ENCODE assay signal across 8 mouse cellular contexts in genomic region chr6:110645411-110646361, GRCm38 (mm10). TPM values are rescaled to one million over a fixed set of nuclear protein-coding genes. Genes with fewer than 3 reads are reported as not detected.
A peak's percentile ranks its signal among the peaks of the same experiment; 100 is the strongest.
DNase-seq lines count a peak whose midpoint lies in the region; ATAC-seq and TF ChIP-seq lines count a peak whose summit lies in the region.

Grm7 (plus strand) TSS chr6:110645581.

- under 1% methylated on average over 56 of the region's 65 CpGs for WGBS in forebrain, embryonic 11.5 days
- WGBS in intestine, embryonic 15.5 days, result 1% methylated on average over 57 of the region's 65 CpGs
- WGBS in stomach, embryonic 15.5 days, result 1% methylated on average over 61 of the region's 65 CpGs

- H3K9ac ChIP-seq in forebrain, embryonic 11.5 days (ENCODE audit: low read length), result peak within 1 kb of the TSS; percentile 49
- H3K9ac ChIP-seq in intestine, embryonic 15.5 days, result no peak within 1 kb of the TSS
- H3K9ac ChIP-seq in stomach, embryonic 15.5 days, result no peak within 1 kb of the TSS

- H3K4me3 ChIP-seq in G1E (ENCODE audit: low read depth, low read length), result peak within 1 kb of the TSS; percentile 16; the same call in 1 of the 2 replicates
- peak within 1 kb of the TSS; percentile 50 for H3K4me3 ChIP-seq in forebrain, embryonic 11.5 days (ENCODE audit: low read depth, low read length)
- peak within 1 kb of the TSS; percentile 41 for H3K4me3 ChIP-seq in intestine, embryonic 15.5 days (replicated peaks)
- H3K4me3 ChIP-seq in stomach, embryonic 15.5 days (replicated peaks), result peak within 1 kb of the TSS; percentile 49

- peak; percentile 9 for DNase-seq in cerebellum, adult 9-11 months
- no peak for DNase-seq in cerebellum, adult 8-10 months
- no peak for DNase-seq in G1E (ENCODE audit: low spot score)
- DNase-seq in forebrain, embryonic 11.5 days (ENCODE audit: low spot score), result peak; percentile 78
- peak; percentile 44 for DNase-seq in mesoderm, embryonic 11.5 days (ENCODE audit: low read depth, low spot score)
- DNase-seq in MN1 (ENCODE audit: low spot score), result no peak

- peaks cover 25% of the 10 kb centered on the region for H3K9me3 ChIP-seq in G1E (replicated peaks)
- no peaks in the 10 kb centered on the region for H3K9me3 ChIP-seq in forebrain, embryonic 11.5 days (ENCODE audit: control insufficient read depth, low read length)
- no peaks in the 10 kb centered on the region for H3K9me3 ChIP-seq in intestine, embryonic 15.5 days
- H3K9me3 ChIP-seq in stomach, embryonic 15.5 days, result no peaks in the 10 kb centered on the region

- no peak for TF ChIP-seq CTCF in G1E (IDR thresholded peaks at IDR 0.05; ENCODE audit: low read depth, low read length)

- no peaks in the 10 kb centered on the region for H3K4me1 ChIP-seq in G1E (ENCODE audit: insufficient read depth, low read depth, low read length)
- H3K4me1 ChIP-seq in forebrain, embryonic 11.5 days (replicated peaks; ENCODE audit: control insufficient read depth, insufficient read depth, low read length), result peaks cover 2% of the 10 kb centered on the region; the same call in 1 of the 2 replicates
- H3K4me1 ChIP-seq in intestine, embryonic 15.5 days (replicated peaks), result peaks cover 4% of the 10 kb centered on the region; the same call in 1 of the 2 replicates
- no peaks in the 10 kb centered on the region for H3K4me1 ChIP-seq in stomach, embryonic 15.5 days

- no peaks in the 10 kb centered on the region for H3K27me3 ChIP-seq in G1E (ENCODE audit: insufficient read depth, low read length)
- peaks cover 24% of the 10 kb centered on the region for H3K27me3 ChIP-seq in forebrain, embryonic 11.5 days (ENCODE audit: control insufficient read depth, insufficient read depth, low read length)
- H3K27me3 ChIP-seq in intestine, embryonic 15.5 days (replicated peaks), result peaks cover 38% of the 10 kb centered on the region
- peaks cover 27% of the 10 kb centered on the region for H3K27me3 ChIP-seq in stomach, embryonic 15.5 days (replicated peaks)

- no peak for ATAC-seq in G1E (ENCODE audit: extremely low read depth, insufficient number of reproducible peaks, low FRiP score, poor library complexity, severe bottlenecking)
- peak; percentile 85 for ATAC-seq in forebrain, embryonic 11.5 days (replicated peaks; ENCODE audit: low FRiP score)
- ATAC-seq in intestine, embryonic 15.5 days, result peak; percentile 62
- peak; percentile 41; the same call in 1 of the 2 replicates for ATAC-seq in stomach, embryonic 15.5 days (ENCODE audit: insufficient read depth, low FRiP score, low read depth)

- peak within 1 kb of the TSS; percentile 93 for H3K4me2 ChIP-seq in forebrain, embryonic 11.5 days (ENCODE audit: low read depth, low read length, severe bottlenecking)
- peak within 1 kb of the TSS; percentile 81 for H3K4me2 ChIP-seq in intestine, embryonic 15.5 days (replicated peaks)
- peak within 1 kb of the TSS; percentile 79 for H3K4me2 ChIP-seq in stomach, embryonic 15.5 days

- H3K36me3 ChIP-seq in G1E (replicated peaks), result no peaks in the 10 kb centered on the region
- H3K36me3 ChIP-seq in forebrain, embryonic 11.5 days (ENCODE audit: control insufficient read depth, insufficient read depth, low read length), result no peaks in the 10 kb centered on the region
- H3K36me3 ChIP-seq in intestine, embryonic 15.5 days, result no peaks in the 10 kb centered on the region
- H3K36me3 ChIP-seq in stomach, embryonic 15.5 days, result no peaks in the 10 kb centered on the region

- H3K27ac ChIP-seq in forebrain, embryonic 11.5 days (ENCODE audit: low read depth, low read length), result no peak within 1 kb of the TSS
- H3K27ac ChIP-seq in intestine, embryonic 15.5 days, result no peak within 1 kb of the TSS
- no peak within 1 kb of the TSS for H3K27ac ChIP-seq in stomach, embryonic 15.5 days

RNA-seq across cellular contexts. Expression of gene Grm7, which starts in this region (rescaled TPM):
- total RNA-seq in G1E (2014; fragmentation: Nextera tagmentation), result not detected in 2 replicates
- total RNA-seq in G1E (2017), result 0.06 and 0.11 TPM in 2 replicates
- polyA plus RNA-seq in G1E (2012), result not detected in 2 replicates
- 0.79 and 1.0 TPM in 2 replicates for polyA plus RNA-seq in forebrain, embryonic 11.5 days (2014; fragmentation: Nextera tagmentation; extraction: Ambion mirVana)
- polyA plus RNA-seq in intestine, embryonic 15.5 days (2015; fragmentation: Nextera tagmentation; extraction: Ambion mirVana), result 1.7 and 1.9 TPM in 2 replicates
- 3.7 and 4.3 TPM in 2 replicates for polyA plus RNA-seq in stomach, embryonic 15.5 days (2015; fragmentation: Nextera tagmentation; extraction: Ambion mirVana)

Comparison
In these comparisons a context has a peak if more than half of its experiments do, and no peak if none do; other contexts are left out.
1. DNase-seq: peak in cerebellum, adult 9-11 months (single experiment), forebrain, embryonic 11.5 days (single experiment) and mesoderm, embryonic 11.5 days (single experiment); none in cerebellum, adult 8-10 months (single experiment), G1E (single experiment) and MN1 (single experiment).
2. Peak in every context shown above with its lines, with median percentiles within 50 percentile points of each other: H3K4me3 ChIP-seq and H3K4me2 ChIP-seq.